27 mouse cellular contexts compared by ENCODE assay signal in genomic region chr2:81089121-81089520, GRCm38 (mm10).
"Had no signal": no experiment of that assay in that cellular context is flagged by ENCODE, and none has a peak within 500 bp of the region (broad histone marks: within the 10 kb centered on the region; RNA-seq: fewer than 3 reads in every experiment).

No protein-coding gene starts in this region.

- H3K4me2 ChIP-seq: heart, embryonic 12.5 days; hindbrain, embryonic 12.5 days; hindbrain, embryonic 14.5 days; kidney, embryonic 15.5 days; liver, embryonic 11.5 days; liver, embryonic 13.5 days; liver, embryonic 15.5 days had no signal

- H3K4me3 ChIP-seq: heart, adult 2 months; heart, embryonic 10.5 days; heart, embryonic 12.5 days; hindbrain, embryonic 10.5 days; hindbrain, embryonic 12.5 days; kidney, embryonic 15.5 days; liver, embryonic 13.5 days; liver, embryonic 15.5 days had no signal

- DNase-seq: gastrocnemius, postnatal 14 days; gastrocnemius, postnatal 36 days; heart, adult 11 months; heart, adult 2 months; heart, postnatal 10 days; heart, postnatal 4 days; kidney, adult 11 months; kidney, adult 2 months; kidney, adult 9 months; kidney, postnatal 14 days; kidney, postnatal 36 days; layer of hippocampus, adult 9-11 months; layer of hippocampus, postnatal 36 days; left cerebral cortex, postnatal 4 days; liver; liver, embryonic 13.5 days had no signal

- H3K4me1 ChIP-seq: heart, embryonic 10.5 days; heart, embryonic 12.5 days; hindbrain, embryonic 10.5 days; hindbrain, embryonic 12.5 days; kidney, embryonic 15.5 days; liver, embryonic 13.5 days; liver, embryonic 15.5 days had no signal

- ATAC-seq: hindbrain, embryonic 16.5 days; intestine, embryonic 16.5 days had no signal

- H3K9me3 ChIP-seq: heart, embryonic 10.5 days; heart, embryonic 12.5 days; hindbrain, embryonic 10.5 days; hindbrain, embryonic 12.5 days; kidney, embryonic 15.5 days; liver, embryonic 13.5 days; liver, embryonic 15.5 days had no signal

- H3K9ac ChIP-seq: heart, embryonic 12.5 days; hindbrain, embryonic 12.5 days; hindbrain, embryonic 14.5 days; kidney, embryonic 15.5 days; liver, embryonic 13.5 days; liver, embryonic 15.5 days had no signal

- H3K27ac ChIP-seq: heart, adult 2 months; heart, embryonic 10.5 days; hindbrain, embryonic 10.5 days; hindbrain, embryonic 12.5 days; hindbrain, embryonic 14.5 days; kidney, embryonic 15.5 days; kidney, postnatal 0 days; liver, embryonic 13.5 days; liver, embryonic 15.5 days had no signal

- H3K27me3 ChIP-seq: heart, embryonic 12.5 days; hindbrain, embryonic 12.5 days; kidney, embryonic 15.5 days; liver, embryonic 13.5 days; liver, embryonic 15.5 days had no signal

- H3K36me3 ChIP-seq: heart, embryonic 10.5 days; heart, embryonic 12.5 days; hindbrain, embryonic 10.5 days; hindbrain, embryonic 12.5 days; kidney, embryonic 15.5 days; liver, embryonic 13.5 days; liver, embryonic 15.5 days had no signal
